ENCODE assay signal across 19 mouse cellular contexts in genomic region chr4:82273049-82273754, GRCm38 (mm10).
DNase-seq lines count a peak whose midpoint lies in the region; ATAC-seq and TF ChIP-seq lines count a peak whose summit lies in the region.
"Had no signal": no experiment of that assay in that cellular context is flagged by ENCODE, and none has a peak within 500 bp of the region (broad histone marks: within the 10 kb centered on the region; RNA-seq: fewer than 3 reads in every experiment).

No protein-coding gene starts in this region.

- TF ChIP-seq CTCF in lung, embryonic 14.5 days (IDR thresholded peaks at IDR 0.05; ENCODE audit: low read depth): no peak

- no peak for DNase-seq in heart, adult 9 months (ENCODE audit: low spot score in 2 of 2)
- peak; percentile 91 for DNase-seq in lung, embryonic 14.5 days
- no peak for DNase-seq in lung, adult 18-20 months
- DNase-seq in liver: no peak
- DNase-seq: adrenal gland, postnatal 14 days; cerebellum, postnatal 10 days; kidney, adult 2 months; kidney, postnatal 25 days; liver, embryonic 13.5 days; right cerebral cortex, postnatal 14 days; thymus, adult 18-20 months; thymus, postnatal 4 days had no signal

- 74% methylated on average over 4 of the region's 4 CpGs for WGBS in heart, embryonic 12.5 days
- WGBS in lung, embryonic 14.5 days: 53% methylated on average over 4 of the region's 4 CpGs
- 78% methylated on average over 4 of the region's 4 CpGs for WGBS in embryonic facial prominence, embryonic 12.5 days
- WGBS in limb, embryonic 13.5 days: 67% methylated on average over 4 of the region's 4 CpGs

- H3K36me3 ChIP-seq in heart, embryonic 12.5 days: no peaks in the 10 kb centered on the region
- no peaks in the 10 kb centered on the region for H3K36me3 ChIP-seq in lung, embryonic 14.5 days (ENCODE audit: insufficient read depth)
- H3K36me3 ChIP-seq in embryonic facial prominence, embryonic 12.5 days: no peaks in the 10 kb centered on the region
- no peaks in the 10 kb centered on the region for H3K36me3 ChIP-seq in limb, embryonic 13.5 days
- H3K36me3 ChIP-seq: forebrain, embryonic 12.5 days; liver, embryonic 13.5 days; midbrain, embryonic 13.5 days; stomach, embryonic 15.5 days had no signal

- peak; percentile 33; the same call in 1 of the 2 replicates for ATAC-seq in heart, embryonic 12.5 days (ENCODE audit: insufficient number of reproducible peaks, low FRiP score)
- ATAC-seq in lung, embryonic 14.5 days (ENCODE audit: insufficient read depth): peak; percentile 85
- ATAC-seq in embryonic facial prominence, embryonic 12.5 days (ENCODE audit: insufficient number of reproducible peaks, insufficient read depth, low FRiP score, low TSS enrichment): no peak
- ATAC-seq in limb, embryonic 13.5 days (ENCODE audit: low FRiP score, low read depth): no peak
- ATAC-seq: midbrain, embryonic 13.5 days had no signal

- H3K27ac ChIP-seq in heart, embryonic 12.5 days (ENCODE audit: poor library complexity, severe bottlenecking): no peak overlapping the region
- H3K27ac ChIP-seq in lung, embryonic 14.5 days (ENCODE audit: low read depth): peak overlapping the region; percentile 80
- peak overlapping the region; percentile 66 for H3K27ac ChIP-seq in embryonic facial prominence, embryonic 12.5 days
- H3K27ac ChIP-seq in limb, embryonic 13.5 days: peak overlapping the region; percentile 75; the same call in 1 of the 2 replicates
- H3K27ac ChIP-seq: forebrain, embryonic 12.5 days; liver, embryonic 13.5 days; midbrain, embryonic 13.5 days had no signal

- no peak overlapping the region for H3K4me3 ChIP-seq in heart, embryonic 12.5 days
- H3K4me3 ChIP-seq in lung, embryonic 14.5 days (ENCODE audit: low read depth, low read length): no peak overlapping the region
- no peak overlapping the region for H3K4me3 ChIP-seq in embryonic facial prominence, embryonic 12.5 days
- H3K4me3 ChIP-seq in limb, embryonic 13.5 days: no peak overlapping the region
- H3K4me3 ChIP-seq: forebrain, embryonic 12.5 days; liver, embryonic 13.5 days; midbrain, embryonic 13.5 days; stomach, embryonic 15.5 days had no signal

- H3K9ac ChIP-seq in heart, embryonic 12.5 days: no peak overlapping the region
- no peak overlapping the region for H3K9ac ChIP-seq in lung, embryonic 14.5 days
- H3K9ac ChIP-seq in embryonic facial prominence, embryonic 12.5 days: no peak overlapping the region
- no peak overlapping the region for H3K9ac ChIP-seq in limb, embryonic 13.5 days
- H3K9ac ChIP-seq: forebrain, embryonic 12.5 days; liver, embryonic 13.5 days; midbrain, embryonic 13.5 days; stomach, embryonic 15.5 days had no signal

- H3K9me3 ChIP-seq in heart, embryonic 12.5 days (replicated peaks): no peaks in the 10 kb centered on the region
- H3K9me3 ChIP-seq in lung, embryonic 14.5 days (ENCODE audit: low read depth, low read length): no peaks in the 10 kb centered on the region
- no peaks in the 10 kb centered on the region for H3K9me3 ChIP-seq in embryonic facial prominence, embryonic 12.5 days
- no peaks in the 10 kb centered on the region for H3K9me3 ChIP-seq in limb, embryonic 13.5 days
- H3K9me3 ChIP-seq: forebrain, embryonic 12.5 days; liver, embryonic 13.5 days; midbrain, embryonic 13.5 days; stomach, embryonic 15.5 days had no signal

- H3K4me2 ChIP-seq in heart, embryonic 12.5 days: no peak overlapping the region
- no peak overlapping the region for H3K4me2 ChIP-seq in lung, embryonic 14.5 days
- H3K4me2 ChIP-seq in embryonic facial prominence, embryonic 12.5 days (replicated peaks): no peak overlapping the region
- no peak overlapping the region for H3K4me2 ChIP-seq in limb, embryonic 13.5 days (replicated peaks)
- H3K4me2 ChIP-seq: forebrain, embryonic 12.5 days; liver, embryonic 13.5 days; midbrain, embryonic 13.5 days; stomach, embryonic 15.5 days had no signal

- peaks cover 25% of the 10 kb centered on the region for H3K4me1 ChIP-seq in heart, embryonic 12.5 days (replicated peaks)
- H3K4me1 ChIP-seq in lung, embryonic 14.5 days (ENCODE audit: insufficient read depth): peaks cover 10% of the 10 kb centered on the region
- peaks cover 26% of the 10 kb centered on the region for H3K4me1 ChIP-seq in embryonic facial prominence, embryonic 12.5 days
- H3K4me1 ChIP-seq in limb, embryonic 13.5 days: peaks cover 54% of the 10 kb centered on the region
- H3K4me1 ChIP-seq: liver, embryonic 13.5 days; stomach, embryonic 15.5 days had no signal

- H3K27me3 ChIP-seq in heart, embryonic 12.5 days (replicated peaks): no peaks in the 10 kb centered on the region
- no peaks in the 10 kb centered on the region for H3K27me3 ChIP-seq in lung, embryonic 14.5 days (ENCODE audit: insufficient read depth, low read length)
- no peaks in the 10 kb centered on the region for H3K27me3 ChIP-seq in embryonic facial prominence, embryonic 12.5 days
- no peaks in the 10 kb centered on the region for H3K27me3 ChIP-seq in limb, embryonic 13.5 days
- H3K27me3 ChIP-seq: CH12.LX; forebrain, embryonic 12.5 days; liver, embryonic 13.5 days; midbrain, embryonic 13.5 days; stomach, embryonic 15.5 days had no signal

Comparison
In these comparisons a context has a peak if more than half of its experiments do, and no peak if none do; other contexts are left out.
1. ATAC-seq: peak in heart, embryonic 12.5 days (single experiment) and lung, embryonic 14.5 days (single experiment); none in embryonic facial prominence, embryonic 12.5 days (single experiment) and limb, embryonic 13.5 days (single experiment).